Mouse (Mus musculus): ENCODE data around the gene Msh3. TPM values are rescaled to one million over a fixed set of nuclear protein-coding genes. Genes with fewer than 3 reads are reported as not detected.

The Msh3 gene
- polyA plus RNA-seq, 1 experiment from 2014 or later, result 30.9 TPM

GRCm38 (mm10) chr13:92296490-92296889 lies 58.3 kb downstream of the Msh3 start:
- H3K9ac ChIP-seq (replicated peaks; ENCODE audit: low read depth, low read length), result no peak overlapping the region
- WGBS, result 92% methylated on average over 4 of the region's 4 CpGs
- no peak for ATAC-seq (ENCODE audit: insufficient number of reproducible peaks, insufficient read depth, low FRiP score, low read depth)

GRCm38 (mm10) chr13:92293883-92294282 lies 60.9 kb downstream of the Msh3 start:
- no peak overlapping the region for H3K4me3 ChIP-seq (ENCODE audit: low read depth, low read length)
- 83% methylated on average over 5 of the region's 5 CpGs for WGBS
- H3K9ac ChIP-seq (replicated peaks; ENCODE audit: low read depth, low read length), result no peak overlapping the region
- H3K36me3 ChIP-seq (ENCODE audit: control insufficient read depth, insufficient read depth, low read length), result 0 out of 2 replicates have a peak, but pooled peaks cover 2% of the 10 kb centered on the region
- H3K27me3 ChIP-seq (ENCODE audit: control insufficient read depth, insufficient read depth, low read length), result no peaks in the 10 kb centered on the region
- no peak overlapping the region for H3K4me2 ChIP-seq (replicated peaks; ENCODE audit: low read depth, low read length)
- no peak overlapping the region for H3K27ac ChIP-seq (ENCODE audit: low read length)
- no peaks in the 10 kb centered on the region for H3K4me1 ChIP-seq (ENCODE audit: control insufficient read depth, insufficient read depth, low read length)
- no peak for ATAC-seq (ENCODE audit: insufficient number of reproducible peaks, insufficient read depth, low FRiP score, low read depth)
- no peaks in the 10 kb centered on the region for H3K9me3 ChIP-seq (ENCODE audit: control insufficient read depth, low read depth, low read length)

More at GRCm38 (mm10) chr13:92296490-92296889, 58.3 kb downstream of the Msh3 start:
- 0 out of 2 replicates have a peak, but pooled peaks cover 2% of the 10 kb centered on the region for H3K36me3 ChIP-seq (ENCODE audit: control insufficient read depth, insufficient read depth, low read length)
- no peak overlapping the region for H3K4me2 ChIP-seq (replicated peaks; ENCODE audit: low read depth, low read length)
- H3K4me1 ChIP-seq (ENCODE audit: control insufficient read depth, insufficient read depth, low read length), result no peaks in the 10 kb centered on the region
- H3K27ac ChIP-seq (ENCODE audit: low read length), result no peak overlapping the region
- H3K27me3 ChIP-seq (ENCODE audit: control insufficient read depth, insufficient read depth, low read length), result no peaks in the 10 kb centered on the region
- H3K4me3 ChIP-seq (ENCODE audit: low read depth, low read length), result no peak overlapping the region
- no peaks in the 10 kb centered on the region for H3K9me3 ChIP-seq (ENCODE audit: control insufficient read depth, low read depth, low read length)

GRCm38 (mm10) chr13:92291605-92292004 lies 63.2 kb downstream of the Msh3 start:
- 40% methylated on average over 4 of the region's 4 CpGs for WGBS
- no peaks in the 10 kb centered on the region for H3K4me1 ChIP-seq (ENCODE audit: control insufficient read depth, insufficient read depth, low read length)
- no peak for ATAC-seq (ENCODE audit: insufficient number of reproducible peaks, insufficient read depth, low FRiP score, low read depth)

GRCm38 (mm10) chr13:92277027-92277426 lies 77.8 kb downstream of the Msh3 start:
- Histone ChIP-seq H3K27ac (ENCODE audit: low read length) (no peak overlapping the region), H3K4me1 (ENCODE audit: control insufficient read depth, insufficient read depth, low read length) (no peaks in the 10 kb centered on the region), H3K9me3 (ENCODE audit: control insufficient read depth, low read depth, low read length) (no peaks in the 10 kb centered on the region), H3K36me3 (ENCODE audit: control insufficient read depth, insufficient read depth, low read length) (no peaks in the 10 kb centered on the region; the same call in 1 of the 2 replicates), H3K27me3 (ENCODE audit: control insufficient read depth, insufficient read depth, low read length) (no peaks in the 10 kb centered on the region), H3K4me3 (ENCODE audit: low read depth, low read length) (no peak overlapping the region), H3K4me2 (replicated peaks; ENCODE audit: low read depth, low read length) (no peak overlapping the region), H3K9ac (replicated peaks; ENCODE audit: low read depth, low read length) (no peak overlapping the region)
- 95% methylated on average over 2 of the region's 2 CpGs for WGBS
- no peak for ATAC-seq (ENCODE audit: insufficient number of reproducible peaks, insufficient read depth, low FRiP score, low read depth)

More at GRCm38 (mm10) chr13:92291605-92292004, 63.2 kb downstream of the Msh3 start:
- no peaks in the 10 kb centered on the region; the same call in 1 of the 2 replicates for H3K36me3 ChIP-seq (ENCODE audit: control insufficient read depth, insufficient read depth, low read length)
- no peaks in the 10 kb centered on the region for H3K27me3 ChIP-seq (ENCODE audit: control insufficient read depth, insufficient read depth, low read length)
- no peak overlapping the region for H3K9ac ChIP-seq (replicated peaks; ENCODE audit: low read depth, low read length)
- no peaks in the 10 kb centered on the region for H3K9me3 ChIP-seq (ENCODE audit: control insufficient read depth, low read depth, low read length)
- no peak overlapping the region for H3K27ac ChIP-seq (ENCODE audit: low read length)
- H3K4me2 ChIP-seq (replicated peaks; ENCODE audit: low read depth, low read length), result no peak overlapping the region
- no peak overlapping the region for H3K4me3 ChIP-seq (ENCODE audit: low read depth, low read length)

- Histone ChIP-seq H3K4me3 (ENCODE audit: low read depth, low read length) (no peak overlapping the region), H3K9ac (replicated peaks; ENCODE audit: low read depth, low read length) (no peak overlapping the region), H3K36me3 (ENCODE audit: control insufficient read depth, insufficient read depth, low read length) (no peaks in the 10 kb centered on the region; the same call in 1 of the 2 replicates), H3K9me3 (ENCODE audit: control insufficient read depth, low read depth, low read length) (no peaks in the 10 kb centered on the region), H3K27ac (ENCODE audit: low read length) (no peak overlapping the region), H3K27me3 (ENCODE audit: control insufficient read depth, insufficient read depth, low read length) (no peaks in the 10 kb centered on the region), H3K4me1 (ENCODE audit: control insufficient read depth, insufficient read depth, low read length) (no peaks in the 10 kb centered on the region), H3K4me2 (replicated peaks; ENCODE audit: low read depth, low read length) (no peak overlapping the region)
- WGBS, result 89% methylated on average over 9 of the region's 9 CpGs
- ATAC-seq (ENCODE audit: insufficient number of reproducible peaks, insufficient read depth, low FRiP score, low read depth), result no peak
Observed at GRCm38 (mm10) chr13:92275292-92275691, 79.5 kb downstream of the Msh3 start.

- H3K36me3 ChIP-seq (ENCODE audit: control insufficient read depth, insufficient read depth, low read length), result no peaks in the 10 kb centered on the region; the same call in 1 of the 2 replicates
- H3K27me3 ChIP-seq (ENCODE audit: control insufficient read depth, insufficient read depth, low read length), result no peaks in the 10 kb centered on the region
- no peak overlapping the region for H3K4me2 ChIP-seq (replicated peaks; ENCODE audit: low read depth, low read length)
- H3K4me1 ChIP-seq (ENCODE audit: control insufficient read depth, insufficient read depth, low read length), result no peaks in the 10 kb centered on the region
- 56% methylated on average over 14 of the region's 14 CpGs for WGBS
- no peak overlapping the region for H3K4me3 ChIP-seq (ENCODE audit: low read depth, low read length)
- no peak for ATAC-seq (ENCODE audit: insufficient number of reproducible peaks, insufficient read depth, low FRiP score, low read depth)
- H3K9ac ChIP-seq (replicated peaks; ENCODE audit: low read depth, low read length), result no peak overlapping the region
- no peaks in the 10 kb centered on the region for H3K9me3 ChIP-seq (ENCODE audit: control insufficient read depth, low read depth, low read length)
- no peak overlapping the region for H3K27ac ChIP-seq (ENCODE audit: low read length)
Observed at GRCm38 (mm10) chr13:92274274-92275198, 80.3 kb downstream of the Msh3 start.

GRCm38 (mm10) chr13:92267076-92267475 lies 87.7 kb downstream of the Msh3 start:
- 85% methylated on average over 3 of the region's 3 CpGs for WGBS
- no peaks in the 10 kb centered on the region for H3K27me3 ChIP-seq (ENCODE audit: control insufficient read depth, insufficient read depth, low read length)
- H3K9ac ChIP-seq (replicated peaks; ENCODE audit: low read depth, low read length), result no peak overlapping the region
- H3K36me3 ChIP-seq (ENCODE audit: control insufficient read depth, insufficient read depth, low read length), result no peaks in the 10 kb centered on the region
- H3K4me3 ChIP-seq (ENCODE audit: low read depth, low read length), result no peak overlapping the region
- H3K27ac ChIP-seq (ENCODE audit: low read length), result no peak overlapping the region
- H3K4me2 ChIP-seq (replicated peaks; ENCODE audit: low read depth, low read length), result no peak overlapping the region
- no peaks in the 10 kb centered on the region for H3K4me1 ChIP-seq (ENCODE audit: control insufficient read depth, insufficient read depth, low read length)
- no peak for ATAC-seq (ENCODE audit: insufficient number of reproducible peaks, insufficient read depth, low FRiP score, low read depth)
- no peaks in the 10 kb centered on the region for H3K9me3 ChIP-seq (ENCODE audit: control insufficient read depth, low read depth, low read length)

GRCm38 (mm10) chr13:92263566-92263965 lies 91.2 kb downstream of the Msh3 start:
- no peak for ATAC-seq (ENCODE audit: insufficient number of reproducible peaks, insufficient read depth, low FRiP score, low read depth)
- Histone ChIP-seq H3K27ac (ENCODE audit: low read length) (no peak overlapping the region), H3K4me3 (ENCODE audit: low read depth, low read length) (no peak overlapping the region), H3K9me3 (ENCODE audit: control insufficient read depth, low read depth, low read length) (no peaks in the 10 kb centered on the region), H3K4me2 (replicated peaks; ENCODE audit: low read depth, low read length) (no peak overlapping the region), H3K9ac (replicated peaks; ENCODE audit: low read depth, low read length) (no peak overlapping the region), H3K4me1 (ENCODE audit: control insufficient read depth, insufficient read depth, low read length) (no peaks in the 10 kb centered on the region), H3K36me3 (ENCODE audit: control insufficient read depth, insufficient read depth, low read length) (no peaks in the 10 kb centered on the region), H3K27me3 (ENCODE audit: control insufficient read depth, insufficient read depth, low read length) (no peaks in the 10 kb centered on the region)
- WGBS, result 88% methylated on average over 6 of the region's 6 CpGs
